Mouse (Mus musculus) heart, adult 2 months (tissue): ENCODE results near the gene Sh3bgrl3.

ENCODE experiments used
- CTCF ChIP-seq: fragments of 200-600 bp; IDR thresholded peaks from 2 replicates; pipeline ENCODE4 v1.8.1; 2022; ENCODE audit warnings: antibody characterized with exemption, mild to moderate bottlenecking, moderate library complexity
- EP300 ChIP-seq: fragments of 200-500 bp; IDR thresholded peaks from 2 replicates; pipeline ENCODE4 v1.6.1; 2011; ENCODE audit warnings: low read depth, low read length, control low read depth; ENCODE audit not compliant: insufficient read depth
- POLR2A ChIP-seq: fragments of 200-500 bp; IDR thresholded peaks from 2 replicates; pipeline ENCODE4 v1.6.1; 2011; ENCODE audit warnings: mild to moderate bottlenecking, low read depth, low read length, control low read depth; ENCODE audit not compliant: insufficient read depth

- TF ChIP-seq CTCF (no peak), POLR2A (no peak), EP300 (no peak)
Observed at GRCm38 (mm10) chr4:134108196-134108595, 20.4 kb downstream of the Sh3bgrl3 start.
